Mouse (Mus musculus): ENCODE results near the gene Cript.
A peak's percentile ranks its signal among the peaks of the same experiment; 100 is the strongest.

Gene Cript

DNA sequence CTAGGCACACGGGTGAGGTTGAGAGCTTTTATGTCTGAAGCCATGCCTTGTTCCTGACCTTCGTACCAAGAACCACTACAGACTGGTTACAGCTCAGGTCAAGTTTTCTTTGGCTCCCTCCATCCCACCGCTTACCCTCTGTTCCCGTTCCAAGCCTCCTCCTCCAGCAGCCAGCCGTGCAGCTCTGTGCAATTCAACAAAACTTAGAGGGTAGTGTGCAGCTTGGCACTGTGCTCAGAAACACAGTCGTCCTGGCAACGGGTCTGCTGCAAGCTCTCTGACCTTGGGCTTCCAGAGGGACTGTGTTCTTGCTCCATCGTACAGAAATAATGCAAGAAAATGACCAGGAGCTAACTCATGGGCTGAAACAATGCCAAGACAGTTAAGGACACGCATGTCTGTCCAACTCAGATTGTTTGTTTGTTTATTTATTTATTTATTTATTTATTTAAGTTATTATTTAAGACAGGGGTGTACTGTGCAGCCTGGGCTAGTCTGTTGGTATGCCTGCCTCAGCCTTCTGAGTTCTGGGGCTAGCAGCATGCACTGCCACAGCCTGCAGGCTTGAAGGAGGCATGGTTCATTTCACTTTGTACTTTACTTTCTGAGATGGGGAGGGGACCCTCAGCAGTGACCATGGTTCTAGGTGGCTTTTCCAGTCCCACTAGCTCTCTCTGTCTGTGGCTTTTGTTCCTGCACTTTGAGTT lies 25.3 kb downstream of the Cript start:
- DNase-seq = peak; percentile 97

GRCm38 (mm10) chr17:87051652-87052051 lies 26.3 kb downstream of the Cript start:
- peak; percentile 52 for DNase-seq

DNA sequence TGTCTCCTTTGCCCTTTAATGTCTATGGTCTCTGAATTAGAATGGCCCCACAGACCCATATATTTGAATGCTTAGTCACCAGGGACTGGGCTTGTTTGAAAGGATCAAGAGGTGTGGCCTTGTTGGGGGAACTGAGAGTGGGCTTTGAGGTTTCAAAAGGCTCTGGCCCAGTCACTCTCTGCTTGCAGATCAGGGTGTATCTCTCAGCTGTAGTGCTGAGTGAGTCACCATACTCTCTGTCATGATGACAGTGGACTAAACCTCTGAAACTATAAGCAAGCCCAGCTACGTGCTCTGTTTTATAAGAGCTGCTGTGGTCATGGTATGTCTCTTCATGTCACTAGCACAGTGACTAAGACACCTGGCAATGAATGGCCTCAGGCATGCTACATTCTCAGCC lies 27.1 kb downstream of the Cript start:
- peak; percentile 42 for DNase-seq

DNA sequence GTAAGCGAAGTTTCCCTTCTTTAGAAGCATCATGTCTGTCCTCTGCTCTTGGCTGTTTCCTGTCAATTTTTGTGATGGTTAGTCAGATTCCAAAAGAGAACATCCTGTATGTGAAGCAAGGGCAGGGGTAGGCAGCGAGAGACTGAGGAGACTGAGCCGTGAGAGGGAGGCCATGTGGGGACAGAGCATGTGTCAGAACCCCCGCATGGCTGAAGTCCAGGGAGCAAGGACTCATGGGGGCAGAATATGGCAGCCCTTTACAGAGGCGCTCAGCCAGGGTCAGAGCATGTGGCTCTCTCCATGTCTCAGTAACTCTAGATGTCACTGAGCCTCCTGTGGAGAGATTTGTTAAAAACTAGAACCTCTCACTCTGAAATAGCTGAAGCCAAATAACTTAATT lies 28.6 kb downstream of the Cript start:
- DNase-seq = peak; percentile 87

GRCm38 (mm10) chr17:87055051-87055459 lies 29.7 kb downstream of the Cript start:
- peak; percentile 97 for DNase-seq

GRCm38 (mm10) chr17:87055663-87056062 lies 30.3 kb downstream of the Cript start:
- no peak for DNase-seq

- peak; percentile 77 for DNase-seq
Observed at GRCm38 (mm10) chr17:87056761-87057160, 31.4 kb downstream of the Cript start.

DNA sequence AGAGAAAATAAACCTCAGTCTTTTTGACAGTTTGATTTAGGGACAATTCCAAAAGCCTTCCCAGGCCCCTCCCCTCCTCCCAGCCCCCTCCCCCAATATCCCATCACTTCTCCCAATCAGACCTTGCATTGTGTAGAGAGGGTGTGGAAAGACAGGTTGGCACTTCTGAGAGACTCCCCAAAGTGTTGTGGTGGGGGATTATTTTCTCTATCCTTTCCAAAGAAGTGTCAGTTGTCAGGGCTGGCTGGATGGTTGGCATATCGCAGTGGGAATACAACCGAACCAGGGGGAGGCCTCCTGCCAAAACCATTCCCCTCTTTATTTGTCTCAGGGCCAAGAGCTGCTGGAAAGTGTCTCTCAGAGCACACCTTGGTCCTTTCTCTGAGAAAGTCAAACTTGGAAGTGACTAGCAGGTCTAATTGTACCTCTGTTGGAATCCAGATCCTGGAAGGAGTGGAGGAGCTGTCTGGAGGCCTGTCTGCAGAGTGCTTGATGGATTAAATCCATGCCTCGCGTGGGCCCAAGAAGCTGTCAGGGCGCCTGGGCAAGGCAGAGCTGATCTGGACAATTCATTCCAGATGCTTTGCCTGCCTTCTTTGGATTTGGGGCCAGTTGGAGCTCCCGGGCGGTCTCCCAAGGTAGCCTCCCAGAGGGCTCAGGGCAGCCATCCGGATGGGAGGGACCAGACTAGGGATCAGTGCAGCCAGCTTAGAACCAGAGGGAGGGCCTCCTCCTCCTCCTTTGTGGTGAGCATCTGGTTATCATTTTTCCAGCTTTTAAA lies 32.3 kb downstream of the Cript start:
- peak; percentile 97 for DNase-seq

- DNase-seq = peak; percentile 96
Observed at GRCm38 (mm10) chr17:87062639-87063038, 37.3 kb downstream of the Cript start.

DNA sequence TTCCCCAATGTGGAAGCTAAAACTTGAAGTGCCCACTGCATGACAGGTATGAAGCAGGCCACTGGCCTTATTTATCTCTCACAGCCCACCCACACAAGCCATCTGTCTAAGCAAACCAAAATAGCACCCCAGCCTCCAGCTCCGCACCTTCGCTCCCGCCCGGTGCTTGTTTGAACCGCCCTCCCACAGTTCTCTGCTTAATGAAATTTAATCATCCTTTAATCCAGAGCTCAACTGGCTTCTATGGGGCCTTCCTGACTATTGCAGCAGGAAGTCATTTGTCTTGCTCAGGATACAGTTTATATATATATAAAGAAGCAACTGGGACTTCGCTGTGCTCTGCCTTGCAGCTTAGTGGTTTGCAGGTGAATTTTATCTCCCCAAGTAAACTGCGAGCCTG lies 38.1 kb downstream of the Cript start:
- peak; percentile 83 for DNase-seq

DNA sequence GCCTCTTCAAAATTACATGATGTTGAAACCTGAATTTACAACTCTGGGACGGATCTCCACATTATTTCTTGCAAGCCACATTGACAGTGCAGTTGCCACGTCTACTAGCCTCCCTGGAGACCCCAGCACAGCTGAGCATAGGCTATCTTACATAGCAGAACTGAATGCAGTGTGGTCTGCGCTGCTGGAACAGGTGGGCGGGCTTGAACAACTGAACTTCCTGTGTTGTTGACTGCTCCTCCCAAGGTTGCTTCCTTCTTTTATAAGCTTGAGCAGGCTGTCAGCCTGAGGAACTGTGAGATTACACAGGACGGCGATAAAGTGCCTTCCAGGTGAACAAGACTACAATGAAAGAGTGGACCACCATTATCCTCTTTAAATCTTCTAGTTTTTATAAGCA lies 38.6 kb downstream of the Cript start:
- DNase-seq = peak; percentile 68

DNA sequence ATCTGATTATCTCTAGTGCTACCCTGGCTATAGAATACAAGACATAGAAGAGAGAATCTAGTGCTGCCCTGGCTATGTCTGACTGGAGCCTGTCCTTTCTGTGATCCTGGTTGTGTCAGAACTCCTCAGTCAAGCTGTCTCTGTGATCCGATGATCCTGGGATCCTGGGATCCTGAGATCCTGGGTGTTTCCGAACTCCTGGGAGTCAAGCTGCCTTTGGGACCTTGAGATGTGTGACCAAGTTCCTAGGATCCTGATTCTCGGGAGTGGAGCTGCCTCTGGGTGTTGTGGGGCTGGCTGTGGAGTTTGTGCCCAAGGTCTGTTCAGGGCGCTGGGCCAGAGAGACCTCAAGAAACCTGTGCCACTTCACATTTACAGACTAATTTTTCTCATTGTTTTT lies 43.6 kb downstream of the Cript start:
- DNase-seq = peak; percentile 45

- peak; percentile 39 for DNase-seq
Observed at GRCm38 (mm10) chr17:87072183-87072582, 46.8 kb downstream of the Cript start.

DNA sequence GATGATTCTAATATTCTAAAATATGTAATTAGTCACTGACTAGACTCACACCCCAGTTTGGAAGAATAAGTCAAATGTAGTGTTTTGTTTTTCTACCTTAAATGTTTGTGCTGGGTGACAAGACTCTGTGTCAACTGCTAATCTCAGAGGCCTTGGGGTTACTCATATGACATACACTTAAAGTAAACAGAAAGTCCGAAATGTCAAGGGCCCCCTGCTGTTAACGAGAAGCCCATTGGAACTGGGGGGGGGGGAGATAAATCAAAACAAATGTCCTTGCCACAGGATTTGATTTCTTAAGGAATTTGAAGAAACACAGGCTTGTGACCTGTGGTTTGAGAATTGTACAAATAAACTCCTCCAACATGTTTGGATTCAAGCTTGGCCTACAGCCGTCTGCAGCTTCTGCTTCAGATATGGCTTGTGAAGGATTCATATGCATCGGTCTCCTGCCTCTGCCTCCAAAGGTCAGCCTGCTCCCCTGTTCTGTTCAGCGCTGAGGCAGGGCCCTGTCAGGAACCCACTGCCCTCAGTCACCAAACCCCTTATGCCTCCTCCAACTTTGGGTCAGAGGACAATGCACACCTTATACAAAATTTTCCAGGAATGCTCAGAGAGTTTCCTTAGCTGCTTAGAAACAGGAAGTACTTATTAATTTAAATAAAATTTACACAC lies 47.6 kb downstream of the Cript start:
- peak; percentile 50 for DNase-seq

DNA sequence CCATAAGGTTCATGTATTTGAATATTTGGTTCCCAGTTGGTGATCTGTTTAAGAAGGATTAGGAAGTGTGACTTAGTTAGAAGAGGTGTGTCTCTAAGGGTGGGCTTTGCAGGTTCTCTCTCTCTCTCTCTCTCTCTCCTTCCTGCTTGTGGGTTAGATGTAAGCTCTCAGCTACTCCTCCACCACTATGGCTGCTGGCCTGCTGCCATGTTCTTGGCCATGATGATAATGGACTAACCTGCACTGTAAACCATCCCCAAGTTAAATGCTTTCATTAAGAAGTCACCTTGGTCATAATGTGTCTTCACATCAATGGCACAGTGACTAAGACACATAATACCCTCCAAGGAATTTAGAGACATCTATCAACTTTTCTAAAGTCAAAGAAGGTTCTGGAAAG lies 48.1 kb downstream of the Cript start:
- DNase-seq = peak; percentile 62

- peak; percentile 29 for DNase-seq
Observed at GRCm38 (mm10) chr17:87078217-87078616, 52.9 kb downstream of the Cript start.

GRCm38 (mm10) chr17:87080724-87081123 lies 55.4 kb downstream of the Cript start:
- DNase-seq = peak; percentile 42

- no peak for DNase-seq
Observed at GRCm38 (mm10) chr17:87082547-87082946, 57.2 kb downstream of the Cript start.

- DNase-seq = peak; percentile 62
Observed at GRCm38 (mm10) chr17:87083671-87084070, 58.3 kb downstream of the Cript start.
